ENCODE assay signal across 7 mouse cellular contexts in the genomic region with DNA sequence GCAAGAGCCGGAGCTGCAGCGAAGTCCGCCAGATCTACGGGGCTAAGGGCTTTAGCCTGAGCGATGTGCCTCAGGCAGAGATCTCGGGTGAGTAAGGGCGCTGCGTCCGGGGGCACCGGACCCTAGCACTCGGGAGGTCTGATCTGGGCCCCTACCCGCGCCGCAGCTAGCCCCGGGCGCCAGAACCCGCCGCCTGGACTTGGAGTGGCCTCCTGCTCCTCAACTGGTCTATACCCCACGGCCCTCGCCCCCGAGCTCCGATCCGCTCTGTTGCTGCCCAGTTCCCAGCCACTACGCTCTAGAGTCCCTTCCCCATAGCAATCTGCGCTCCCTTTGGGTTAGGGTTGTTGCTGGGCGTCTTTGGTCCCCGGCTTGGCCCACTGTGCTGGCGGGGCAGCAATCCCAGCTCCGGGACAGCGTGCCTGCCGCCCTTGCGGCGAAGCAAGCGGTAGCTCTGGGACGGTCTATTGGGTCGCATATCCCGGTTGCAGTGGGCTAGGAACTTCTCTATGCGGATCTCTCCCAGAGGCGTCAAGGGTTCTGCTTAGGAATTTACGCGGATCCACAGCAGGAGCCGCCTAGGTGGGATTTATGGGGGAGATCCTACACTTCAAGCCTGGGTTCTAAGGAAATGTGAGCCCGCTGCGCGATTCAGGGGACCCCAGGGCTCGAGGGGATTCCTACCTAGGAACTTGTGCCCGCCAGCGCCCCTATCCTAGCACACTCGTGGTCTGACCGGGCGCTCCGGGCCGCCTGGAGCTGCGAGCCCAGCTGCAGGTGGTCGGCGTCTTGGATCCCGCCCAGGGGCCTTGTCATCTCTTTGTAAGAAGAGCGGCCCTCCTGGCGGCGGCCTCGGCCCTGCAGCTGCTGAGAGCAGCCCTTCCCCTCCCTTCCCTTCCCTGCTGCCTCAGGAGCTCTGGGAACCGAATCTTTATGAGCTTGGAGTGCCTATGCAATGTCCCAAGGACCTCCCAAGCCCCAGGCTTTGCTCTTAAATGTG. TPM values are rescaled to one million over a fixed set of nuclear protein-coding genes. Genes with fewer than 3 reads are reported as not detected.
DNase-seq lines count a peak whose midpoint lies in the region; ATAC-seq and TF ChIP-seq lines count a peak whose summit lies in the region.

No protein-coding gene starts in this region.

- H3K9ac ChIP-seq in ES-Bruce4 (ENCODE audit: low read depth, poor library complexity, severe bottlenecking) = peak overlapping the region; percentile 87
- peak overlapping the region; percentile 94 for H3K9ac ChIP-seq in embryonic facial prominence, embryonic 11.5 days (replicated peaks; ENCODE audit: low read length)
- H3K9ac ChIP-seq in heart, embryonic 14.5 days (ENCODE audit: low read length) = peak overlapping the region; percentile 97

- no peak for TF ChIP-seq POLR2A in ES-Bruce4 (IDR thresholded peaks at IDR 0.05; ENCODE audit: insufficient read depth, low read length)

- peak; percentile 60 for DNase-seq in adrenal gland, postnatal 10 days
- DNase-seq in embryonic facial prominence, embryonic 11.5 days (ENCODE audit: low spot score) = peak; percentile 87
- peak; percentile 37 for DNase-seq in kidney, postnatal 14 days
- peak; percentile 86 for DNase-seq in skeletal muscle tissue, adult 2 months (ENCODE audit: low read depth, low spot score)

- peak overlapping the region; percentile 81 for H3K4me3 ChIP-seq in ES-Bruce4 (ENCODE audit: low read depth, low read length)
- H3K4me3 ChIP-seq in embryonic facial prominence, embryonic 11.5 days (ENCODE audit: low read depth, low read length) = peak overlapping the region; percentile 92
- H3K4me3 ChIP-seq in heart, embryonic 14.5 days (ENCODE audit: control insufficient read depth in 1 of 2, insufficient read depth in 1 of 2, low read depth in 1 of 2, low read length in 2 of 2) = peak overlapping the region; percentile 63 to 79
- peak overlapping the region; percentile 73 for H3K4me3 ChIP-seq in megakaryocyte, embryonic 14.5 days (replicated peaks)

- TF ChIP-seq CTCF in ES-Bruce4 (IDR thresholded peaks at IDR 0.05; ENCODE audit: low read depth, low read length) = no peak

- no peaks in the 10 kb centered on the region for H3K36me3 ChIP-seq in ES-Bruce4 (ENCODE audit: control insufficient read depth, insufficient read depth, low read length, poor library complexity, severe bottlenecking)
- no peaks in the 10 kb centered on the region for H3K36me3 ChIP-seq in embryonic facial prominence, embryonic 11.5 days (replicated peaks; ENCODE audit: control insufficient read depth, insufficient read depth, low read depth, low read length)
- H3K36me3 ChIP-seq in heart, embryonic 14.5 days (ENCODE audit: control insufficient read depth, insufficient read depth, low read length) = 0 out of 2 replicates have a peak, but pooled peaks cover 10% of the 10 kb centered on the region
- H3K36me3 ChIP-seq in megakaryocyte, embryonic 14.5 days (replicated peaks; ENCODE audit: low read length) = no peaks in the 10 kb centered on the region

- peak; percentile 24 for ATAC-seq in embryonic facial prominence, embryonic 11.5 days (replicated peaks; ENCODE audit: insufficient number of reproducible peaks, low FRiP score, low TSS enrichment, low read depth)
- ATAC-seq in heart, embryonic 14.5 days (ENCODE audit: insufficient number of reproducible peaks, insufficient read depth, low FRiP score, low read depth) = peak; percentile 9; the same call in 1 of the 2 replicates

- TF ChIP-seq EP300 in ES-Bruce4 (IDR thresholded peaks at IDR 0.05; ENCODE audit: insufficient read depth, low read depth, low read length) = no peak

- under 1% methylated on average over 62 of the region's 62 CpGs for whole genome bisulfite sequencing in embryonic facial prominence, embryonic 11.5 days
- WGBS in heart, embryonic 14.5 days = under 1% methylated on average over 62 of the region's 62 CpGs

- H3K27ac ChIP-seq in ES-Bruce4 (ENCODE audit: insufficient read depth, low read length) = no peak overlapping the region
- peak overlapping the region; percentile 81 for H3K27ac ChIP-seq in embryonic facial prominence, embryonic 11.5 days (replicated peaks; ENCODE audit: low read depth, low read length)
- H3K27ac ChIP-seq in heart, embryonic 14.5 days (replicated peaks in 1 of 2; ENCODE audit: control insufficient read depth in 1 of 2, insufficient read depth in 1 of 2, low read depth in 2 of 2, low read length in 2 of 2) = peak overlapping the region; percentile 79 to 91

- H3K4me2 ChIP-seq in embryonic facial prominence, embryonic 11.5 days (ENCODE audit: low read depth, low read length) = peak overlapping the region; percentile 77
- H3K4me2 ChIP-seq in heart, embryonic 14.5 days (ENCODE audit: low read length) = peak overlapping the region; percentile 87

- no peaks in the 10 kb centered on the region for H3K27me3 ChIP-seq in ES-Bruce4 (ENCODE audit: control insufficient read depth, insufficient read depth, low read length, poor library complexity, severe bottlenecking)
- H3K27me3 ChIP-seq in embryonic facial prominence, embryonic 11.5 days (ENCODE audit: control insufficient read depth, insufficient read depth, low read length) = no peaks in the 10 kb centered on the region
- H3K27me3 ChIP-seq in heart, embryonic 14.5 days (ENCODE audit: control insufficient read depth, insufficient read depth, low read length) = peaks cover 33% of the 10 kb centered on the region
- H3K27me3 ChIP-seq in megakaryocyte, embryonic 14.5 days (replicated peaks) = peaks cover 97% of the 10 kb centered on the region

- no peaks in the 10 kb centered on the region for H3K4me1 ChIP-seq in ES-Bruce4 (ENCODE audit: control insufficient read depth, insufficient read depth, low read length)
- peaks cover 5% of the 10 kb centered on the region for H3K4me1 ChIP-seq in embryonic facial prominence, embryonic 11.5 days (ENCODE audit: control insufficient read depth, insufficient read depth, low read length)
- H3K4me1 ChIP-seq in heart, embryonic 14.5 days (ENCODE audit: control insufficient read depth in 2 of 2, insufficient read depth in 2 of 2, low read length in 2 of 2) = peaks cover 14 to 28% of the 10 kb centered on the region in 2 experiments; a peak in 3 of 4 replicates
- peaks cover 13% of the 10 kb centered on the region for H3K4me1 ChIP-seq in megakaryocyte, embryonic 14.5 days

- H3K9me3 ChIP-seq in ES-Bruce4 (replicated peaks; ENCODE audit: control insufficient read depth, insufficient read depth, low read length, poor library complexity, severe bottlenecking) = no peaks in the 10 kb centered on the region
- H3K9me3 ChIP-seq in embryonic facial prominence, embryonic 11.5 days (replicated peaks; ENCODE audit: control insufficient read depth, low read length) = no peaks in the 10 kb centered on the region
- no peaks in the 10 kb centered on the region for H3K9me3 ChIP-seq in heart, embryonic 14.5 days (ENCODE audit: control insufficient read depth, low read length)
- no peaks in the 10 kb centered on the region for H3K9me3 ChIP-seq in megakaryocyte, embryonic 14.5 days

RNA-seq across cellular contexts. Expression of gene Gpc1, which starts 0.9 kb away (rescaled TPM):
- polyA plus RNA-seq in ES-Bruce4 (2011; ENCODE audit: insufficient read depth, insufficient read length, low read depth, missing spikeins) = 30.5 and 31.6 TPM in 2 replicates
- 10 to 100 TPM; 39.7 to 51.8 TPM for total RNA-seq in adrenal gland, postnatal 10 days (2021)
- polyA plus RNA-seq in embryonic facial prominence, embryonic 11.5 days (2014; fragmentation: Nextera tagmentation; extraction: Ambion mirVana) = 37.7 and 41.9 TPM in 2 replicates
- polyA plus RNA-seq in heart, embryonic 14.5 days (2014; fragmentation: Nextera tagmentation; extraction: Ambion mirVana) = 55.3 and 59.7 TPM in 2 replicates
- 0.26 and 4.8 TPM in 2 replicates for polyA plus RNA-seq in megakaryocyte, embryonic 14.5 days (2012; ENCODE audit: insufficient read depth, low replicate concordance)

Comparison
In these comparisons a context has a peak if more than half of its experiments do, and no peak if none do; other contexts are left out.
1. DNase-seq: peak in every context shown above with its lines; median percentile 87 in embryonic facial prominence, embryonic 11.5 days; 86 in skeletal muscle tissue, adult 2 months; 60 in adrenal gland, postnatal 10 days; 37 in kidney, postnatal 14 days.